Mouse (Mus musculus): ENCODE data around the gene Pctp. TPM values are rescaled to one million over a fixed set of nuclear protein-coding genes. Genes with fewer than 3 reads are reported as not detected.

Pctp gene
- total and polyA plus RNA-seq, 3 experiments = 6.4 to 10.2 TPM; not detected in 1

DNA sequence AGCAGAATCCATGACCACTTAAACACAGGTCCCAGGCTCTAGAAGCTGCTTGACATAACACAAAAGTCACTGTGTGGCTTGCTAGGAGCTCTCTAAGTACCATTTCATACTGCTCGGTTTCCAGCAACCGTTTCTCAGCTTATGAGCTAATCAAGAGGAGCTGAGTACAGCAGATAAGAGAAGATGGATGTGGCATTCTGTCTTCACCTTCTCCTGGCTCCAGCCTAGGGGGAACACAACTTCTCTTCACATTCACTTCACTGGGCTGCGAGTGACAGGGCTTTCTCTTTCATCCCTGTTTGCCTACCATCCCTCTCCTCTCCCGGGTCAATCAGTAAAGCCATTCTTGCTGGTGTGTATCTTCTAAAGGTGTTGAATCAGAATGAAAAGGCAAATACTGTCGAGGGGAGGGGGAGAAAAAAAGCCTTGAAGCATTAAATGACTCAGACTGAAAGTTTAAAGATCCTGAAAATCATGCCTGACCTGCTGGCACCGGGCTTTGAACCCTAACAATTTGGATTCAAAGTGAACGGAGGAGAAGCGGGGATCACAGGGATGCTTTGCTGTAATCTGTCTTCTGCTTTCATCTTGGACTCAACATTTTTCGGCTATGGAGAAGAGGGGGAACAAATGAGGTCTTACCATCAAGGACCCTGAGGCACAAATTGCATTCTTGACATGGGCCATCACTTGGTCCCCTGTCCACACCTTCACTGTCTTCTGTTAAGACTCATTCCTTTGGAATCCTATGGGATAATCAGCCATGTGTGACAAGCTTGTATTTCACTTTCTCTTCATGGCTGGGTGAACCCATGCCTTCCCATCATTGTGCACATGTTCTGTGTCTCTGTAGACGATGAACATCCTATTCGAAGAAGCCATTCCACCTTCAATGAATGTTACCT is 23.5 kb downstream of the Pctp start:
- Histone ChIP-seq H3K27ac (ENCODE audit: control insufficient read depth, low read depth, low read length) (peak overlapping the region; percentile 96), H3K79me2 (ENCODE audit: control insufficient read depth, insufficient read depth, low read length, poor library complexity) (no peaks in the 10 kb centered on the region), H3K27me3 (ENCODE audit: control insufficient read depth in 1 of 2, insufficient read depth in 2 of 2, low read length in 2 of 2) (no peaks in the 10 kb centered on the region), H3K9me3 (replicated peaks; ENCODE audit: insufficient read depth, low read length) (no peaks in the 10 kb centered on the region), H3K4me1 (ENCODE audit: control insufficient read depth in 1 of 2, insufficient read depth in 2 of 2, low read length in 2 of 2) (peaks cover 30 to 54% of the 10 kb centered on the region in 2 experiments), H3K9ac (ENCODE audit: control insufficient read depth, low read depth, low read length, poor library complexity, severe bottlenecking) (peak overlapping the region; percentile 51), H3K4me3 (ENCODE audit: control insufficient read depth in 1 of 2, insufficient read depth in 1 of 2, low read depth in 2 of 2, low read length in 2 of 2) (peak overlapping the region; percentile 8 to 33; a peak in 3 of 4 replicates), H3K36me3 (ENCODE audit: control insufficient read depth in 1 of 2, insufficient read depth in 2 of 2, low read length in 2 of 2) (peaks cover 0 to 53% of the 10 kb centered on the region in 2 experiments; a peak in 2 of 4 replicates)
- peak; percentile 88 for DNase-seq (ENCODE audit: low read depth, low spot score)
- TF ChIP-seq ZMIZ1 (IDR thresholded peaks at IDR 0.05; ENCODE audit: low read depth, low read length) = no peak
- TF ChIP-seq POLR2A (IDR thresholded peaks at IDR 0.05; ENCODE audit: control insufficient read depth in 1 of 2, insufficient read depth in 1 of 2, low read depth in 1 of 2, low read length in 2 of 2, poor library complexity in 1 of 2) = peak in 1 of 2 experiments; percentile 53; a peak in 1 of 4 replicates
- no peak for TF ChIP-seq CHD2 (IDR thresholded peaks at IDR 0.05; ENCODE audit: low read length)
- peak; percentile 40 for TF ChIP-seq MXI1 (IDR thresholded peaks at IDR 0.05; ENCODE audit: low read depth, low read length)
- no peak for TF ChIP-seq RAD21 (IDR thresholded peaks at IDR 0.05; ENCODE audit: low read depth, low read length)
- no peak for TF ChIP-seq MAZ (IDR thresholded peaks at IDR 0.05; ENCODE audit: low read depth, low read length)
- peak; percentile 50; the same call in 1 of the 2 replicates for TF ChIP-seq NELFE (IDR thresholded peaks at IDR 0.05; ENCODE audit: low read depth, low read length)
- no peak for TF ChIP-seq KAT2A (conservative IDR thresholded peaks at IDR 0.05; ENCODE audit: low read depth, low read length)
- no peak for TF ChIP-seq ZC3H11A (IDR thresholded peaks at IDR 0.05; ENCODE audit: low read depth, low read length)
- TF ChIP-seq POLR2AphosphoS5 (IDR thresholded peaks at IDR 0.05; ENCODE audit: borderline replicate concordance, low read depth, low read length) = no peak
- no peak for TF ChIP-seq ELF1 (IDR thresholded peaks at IDR 0.05; ENCODE audit: low read depth, low read length)
- TF ChIP-seq MYB (IDR thresholded peaks at IDR 0.05; ENCODE audit: low read depth, low read length) = peak; percentile 88
- TF ChIP-seq GABPA (IDR thresholded peaks at IDR 0.05; ENCODE audit: low read depth, low read length) = no peak
- peak; percentile 69; the same call in 1 of the 2 replicates for TF ChIP-seq ETS1 (IDR thresholded peaks at IDR 0.05; ENCODE audit: low read depth, low read length)
- TF ChIP-seq EP300 (IDR thresholded peaks at IDR 0.05; ENCODE audit: low read depth in 1 of 2, low read length in 2 of 2) = peak; percentile 89 to 94
- TF ChIP-seq ZKSCAN1 (IDR thresholded peaks at IDR 0.05; ENCODE audit: low read depth, low read length) = no peak
- TF ChIP-seq HCFC1 (IDR thresholded peaks at IDR 0.05; ENCODE audit: low read depth, low read length) = no peak; the same call in 1 of the 2 replicates
- no peak for TF ChIP-seq USF1 (IDR thresholded peaks at IDR 0.05; ENCODE audit: low read depth, low read length)
- TF ChIP-seq ZNF384 (IDR thresholded peaks at IDR 0.05; ENCODE audit: low read depth, low read length) = peak; percentile 58; the same call in 1 of the 2 replicates
- TF ChIP-seq MAFK (IDR thresholded peaks at IDR 0.05; ENCODE audit: borderline replicate concordance, low read depth, low read length) = no peak
- no peak for TF ChIP-seq MYC (IDR thresholded peaks at IDR 0.05; ENCODE audit: low read depth, low read length)
- TF ChIP-seq BHLHE40 (IDR thresholded peaks at IDR 0.05; ENCODE audit: borderline replicate concordance, low read depth, low read length) = no peak
- TF ChIP-seq NRF1 (IDR thresholded peaks at IDR 0.05; ENCODE audit: insufficient read depth, low read depth, low read length, poor library complexity, severe bottlenecking) = no peak
- TF ChIP-seq RCOR1 (IDR thresholded peaks at IDR 0.05; ENCODE audit: low read depth, low read length) = peak; percentile 52; the same call in 1 of the 2 replicates
- peak; percentile 52 for TF ChIP-seq TAL1 (IDR thresholded peaks at IDR 0.05; ENCODE audit: low read length)
- TF ChIP-seq E2F4 (IDR thresholded peaks at IDR 0.05; ENCODE audit: borderline replicate concordance, low read depth, low read length) = no peak
- no peak for TF ChIP-seq CTCF (IDR thresholded peaks at IDR 0.05 in 2 of 3, conservative IDR thresholded peaks at IDR 0.05 in 1 of 3; ENCODE audit: control insufficient read depth in 1 of 3, insufficient read depth in 1 of 3, low read depth in 2 of 3, low read length in 3 of 3, poor library complexity in 1 of 3, severe bottlenecking in 1 of 3)
- TF ChIP-seq UBTF (IDR thresholded peaks at IDR 0.05; ENCODE audit: borderline replicate concordance, insufficient read depth, low read depth, low read length) = no peak
- TF ChIP-seq POLR2AphosphoS2 (IDR thresholded peaks at IDR 0.05; ENCODE audit: low read length) = no peak
- 0 out of 2 replicates have a peak, but pooled peaks have one; percentile 55 for TF ChIP-seq CHD1 (IDR thresholded peaks at IDR 0.05; ENCODE audit: low read depth, low read length)
- TF ChIP-seq USF2 (IDR thresholded peaks at IDR 0.05; ENCODE audit: borderline replicate concordance in 1 of 2, insufficient read depth in 1 of 2, low read depth in 1 of 2, low read length in 2 of 2) = no peak
- peak; percentile 93 for TF ChIP-seq GATA1 (IDR thresholded peaks at IDR 0.05; ENCODE audit: low read depth, low read length)
- no peak for TF ChIP-seq JUND (IDR thresholded peaks at IDR 0.05; ENCODE audit: low read depth, low read length)
- peak; percentile 80 for TF ChIP-seq TBP (IDR thresholded peaks at IDR 0.05; ENCODE audit: low read depth, low read length)
